Mouse (Mus musculus): ENCODE results near the gene Bmpr1b. TPM values are rescaled to one million over a fixed set of nuclear protein-coding genes. Genes with fewer than 3 reads are reported as not detected.

Bmpr1b gene
- total RNA-seq, 2 experiments from 2014 or later = 0.22 to 0.24 TPM

GRCm38 (mm10) chr3:142114190-142114589 lies 55.0 kb downstream of the Bmpr1b start:
- DNase-seq = no peak
- intact Hi-C loops (cut with DNase I) = no loop called here

- intact Hi-C loops (cut with DNase I) = no loop called here
- DNase-seq = no peak
These were observed 56.0 kb downstream of the Bmpr1b start for GRCm38 (mm10) chr3:142113208-142113607.

DNA sequence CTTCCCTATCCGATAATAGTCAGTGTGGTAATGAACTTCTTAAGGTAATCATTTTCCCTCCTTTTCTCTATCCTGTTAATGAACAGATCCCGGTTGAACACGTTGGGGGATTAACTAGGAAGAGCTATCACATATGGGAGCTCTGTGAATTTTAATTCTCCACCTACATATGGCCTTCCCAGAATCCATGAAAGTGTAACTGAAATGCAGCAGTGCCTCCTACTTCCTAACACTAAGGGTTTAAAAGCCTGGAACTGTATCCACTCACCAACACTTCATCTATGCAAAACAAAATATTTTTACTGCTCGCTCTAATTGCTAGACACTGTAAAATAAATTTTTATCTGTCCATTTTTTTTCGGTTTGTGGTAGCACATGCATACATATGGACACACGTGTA lies 63.0 kb downstream of the Bmpr1b start:
- no peak for DNase-seq
- intact Hi-C loops (cut with DNase I) = no loop called here

DNA sequence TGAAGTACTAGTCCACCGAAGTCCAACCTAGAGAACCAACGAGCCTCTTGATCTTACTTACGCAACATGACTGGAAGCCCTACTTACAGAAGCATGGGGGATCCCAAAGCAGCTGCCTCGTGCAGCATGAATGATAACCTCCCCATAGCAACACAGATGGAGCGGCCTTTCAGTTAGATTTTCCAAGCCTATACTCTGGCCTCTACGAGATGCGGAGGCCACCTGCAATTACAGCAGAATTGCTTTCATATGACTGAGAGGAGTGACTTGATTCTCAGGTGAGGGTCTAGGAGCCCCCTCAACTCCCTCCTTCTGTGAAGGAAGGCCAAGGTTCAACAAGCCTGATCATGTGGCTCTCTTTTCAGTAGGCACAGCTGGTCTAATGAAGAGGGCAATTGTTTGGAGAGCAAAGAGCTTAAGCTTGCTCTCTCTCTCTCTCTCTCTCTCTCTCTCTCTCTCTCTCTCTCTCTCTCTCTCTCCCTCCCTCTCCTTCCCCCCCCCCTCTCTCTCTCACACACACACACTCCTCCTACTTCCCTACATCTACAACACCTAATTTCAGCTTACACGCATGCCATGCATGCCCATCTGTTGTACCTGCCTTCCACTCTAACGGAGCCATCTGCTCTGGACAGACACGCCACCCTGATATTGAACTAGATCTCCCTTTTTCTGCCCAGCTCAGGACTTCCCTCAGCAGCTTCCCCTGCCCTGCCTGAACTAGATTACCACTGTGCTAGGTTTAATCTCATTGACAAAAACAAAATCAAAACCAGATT lies 65.0 kb downstream of the Bmpr1b start:
- intact Hi-C loops (cut with DNase I) = no loop called here
- DNase-seq = no peak

GRCm38 (mm10) chr3:142103622-142104021 lies 65.6 kb downstream of the Bmpr1b start:
- no peak for DNase-seq
- intact Hi-C loops (cut with DNase I) = no loop called here

- DNase-seq = no peak
- intact Hi-C loops (cut with DNase I) = no loop called here
These were observed 70.1 kb downstream of the Bmpr1b start for GRCm38 (mm10) chr3:142099151-142099550.

- no peak for DNase-seq
- intact Hi-C loops (cut with DNase I) = no loop called here
These were observed 75.2 kb downstream of the Bmpr1b start for GRCm38 (mm10) chr3:142094049-142094448.

GRCm38 (mm10) chr3:142089684-142090083 lies 79.5 kb downstream of the Bmpr1b start:
- no peak for DNase-seq
- intact Hi-C loops (cut with DNase I) = no loop called here

- intact Hi-C loops (cut with DNase I) = no loop called here
These were observed 83.3 kb downstream of the Bmpr1b start for GRCm38 (mm10) chr3:142085938-142086337.

GRCm38 (mm10) chr3:142084091-142084490 lies 85.1 kb downstream of the Bmpr1b start:
- DNase-seq = no peak
- intact Hi-C loops (cut with DNase I) = no loop called here

More at GRCm38 (mm10) chr3:142085938-142086337, 83.3 kb downstream of the Bmpr1b start:
- no peak for DNase-seq

DNA sequence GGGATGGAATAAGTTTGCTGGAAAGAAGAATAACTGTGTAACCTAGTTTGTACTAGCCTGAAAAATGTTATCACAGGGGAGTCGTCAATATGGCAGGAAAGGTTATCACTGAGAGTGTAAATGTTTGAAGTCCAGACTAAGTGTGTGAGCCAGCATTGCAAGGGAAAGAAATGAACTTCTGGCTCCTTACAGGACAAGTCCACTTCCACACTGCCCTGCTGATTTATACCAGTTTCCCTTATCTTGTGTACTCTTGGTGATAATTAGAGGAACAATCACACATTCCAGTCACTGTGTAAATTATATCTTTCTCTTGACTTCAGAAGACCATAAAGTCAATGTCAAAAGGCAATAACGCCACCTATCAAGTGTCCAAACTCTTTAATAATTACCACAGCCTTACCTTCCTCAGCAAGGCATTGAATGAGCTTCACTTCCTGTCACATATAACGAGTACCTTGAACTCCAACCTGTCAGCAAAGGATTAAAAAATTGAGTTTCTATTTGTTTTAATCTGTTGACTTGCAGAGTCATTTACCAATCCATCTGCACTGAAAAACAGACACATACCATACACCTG lies 91.4 kb downstream of the Bmpr1b start:
- DNase-seq = no peak
- intact Hi-C loops (cut with DNase I) = no loop called here

GRCm38 (mm10) chr3:142071601-142072000 lies 97.6 kb downstream of the Bmpr1b start:
- DNase-seq = no peak
- intact Hi-C loops (cut with DNase I) = no loop called here

DNA sequence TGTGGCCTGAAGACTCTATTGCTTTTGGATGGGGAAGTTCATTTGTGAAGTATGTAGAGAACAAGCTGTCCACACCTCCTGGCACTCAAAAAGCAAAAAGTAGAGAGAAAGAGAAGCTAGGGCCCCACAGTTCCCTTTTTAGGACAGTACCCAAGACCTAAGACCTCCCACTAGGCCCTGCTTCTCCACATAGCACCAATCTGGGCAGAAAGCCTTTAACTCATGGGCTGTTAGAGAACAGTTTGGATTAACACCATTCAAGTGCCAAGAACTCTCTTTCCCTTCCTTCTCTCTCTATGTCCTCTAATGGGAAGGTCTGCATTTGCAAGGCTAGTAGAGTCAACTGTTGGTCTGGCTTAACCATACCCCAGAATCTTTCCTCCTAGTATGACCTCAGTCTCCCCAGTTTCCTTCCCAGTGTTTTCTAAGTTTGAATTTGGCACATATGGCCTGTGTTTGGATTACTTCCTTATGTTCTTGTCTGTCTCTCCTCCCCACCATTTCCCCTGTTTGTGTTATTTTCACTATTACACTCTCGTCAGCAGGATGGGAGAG lies 102.4 kb downstream of the Bmpr1b start:
- no peak for DNase-seq
- intact Hi-C loops (cut with DNase I) = no loop called here

DNA sequence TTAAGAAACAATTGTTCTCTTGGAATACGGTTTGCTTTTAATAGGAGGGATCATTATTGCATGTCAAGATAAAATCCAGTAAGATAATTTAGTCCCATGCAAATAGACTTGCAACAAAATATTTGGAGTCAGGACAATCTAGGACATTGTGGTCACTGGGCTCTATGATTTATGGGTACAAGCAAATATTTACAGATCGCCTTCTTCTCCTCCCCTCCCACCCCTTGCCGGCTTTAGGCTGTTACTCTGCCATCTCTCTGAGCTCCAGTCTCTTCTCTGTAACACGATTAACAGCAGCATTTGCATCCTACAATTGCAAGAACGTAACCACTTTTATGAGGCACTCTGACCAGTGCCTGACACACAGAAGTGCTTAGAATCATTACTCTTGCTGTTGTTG lies 104.1 kb downstream of the Bmpr1b start:
- intact Hi-C loops (cut with DNase I) = no loop called here

GRCm38 (mm10) chr3:142063536-142064226 lies 105.5 kb downstream of the Bmpr1b start:
- DNase-seq = no peak
- intact Hi-C loops (cut with DNase I) = no loop called here

More for the DNA sequence above, 104.1 kb downstream of the Bmpr1b start:
- no peak for DNase-seq

- intact Hi-C loops (cut with DNase I) = no loop called here
- DNase-seq = no peak
These were observed 108.0 kb downstream of the Bmpr1b start for GRCm38 (mm10) chr3:142061267-142061666.

DNA sequence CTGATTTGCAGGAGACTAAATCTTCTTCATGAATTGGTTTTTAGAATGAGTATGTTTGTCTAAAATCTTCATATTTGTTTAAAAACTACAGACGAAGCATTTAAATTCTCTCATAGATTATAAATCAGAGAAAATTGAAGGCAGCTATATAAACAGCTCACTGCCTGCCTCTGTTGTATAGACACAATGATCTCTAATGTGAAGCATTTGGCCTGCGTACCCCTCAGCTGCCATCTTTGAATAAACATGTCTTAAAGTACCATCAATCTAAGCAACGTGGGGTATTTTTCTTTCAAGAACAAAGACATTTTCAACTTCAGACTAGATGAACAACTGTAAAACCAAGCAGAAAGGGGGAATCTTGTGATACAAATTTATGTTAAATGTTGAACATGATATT lies 109.3 kb downstream of the Bmpr1b start:
- no peak for DNase-seq
- intact Hi-C loops (cut with DNase I) = no loop called here

GRCm38 (mm10) chr3:142050681-142051080 lies 118.5 kb downstream of the Bmpr1b start:
- DNase-seq = no peak
- intact Hi-C loops (cut with DNase I) = no loop called here

DNA sequence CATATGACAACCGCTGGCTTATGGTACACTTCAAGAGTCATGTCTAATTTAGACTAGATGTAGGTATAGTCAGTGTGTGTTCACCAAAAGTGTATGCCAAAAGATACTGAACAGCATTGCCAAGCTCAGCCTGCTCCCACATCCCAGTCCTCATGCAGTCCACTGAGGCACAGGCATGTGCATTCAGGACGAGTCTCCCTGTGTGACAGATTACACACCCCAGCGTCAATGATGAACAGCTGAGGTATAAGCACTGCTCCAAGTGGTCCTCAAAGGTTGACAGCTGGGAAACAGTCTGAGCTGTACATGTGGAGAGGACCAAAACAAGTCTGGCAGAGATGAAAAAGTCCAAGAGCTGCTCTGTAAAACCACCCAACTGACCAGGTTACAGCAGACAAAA lies 119.6 kb downstream of the Bmpr1b start:
- intact Hi-C loops (cut with DNase I) = loop anchor here (10.0 kb wide), 2 partner anchors 165 to 425 kb away; no protein-coding TSS in a partner anchor
- no peak for DNase-seq

GRCm38 (mm10) chr3:142049093-142049492 lies 120.1 kb downstream of the Bmpr1b start:
- intact Hi-C loops (cut with DNase I) = loop anchor here (10.0 kb wide), 2 partner anchors 164 to 426 kb away; no protein-coding TSS in a partner anchor
- no peak for DNase-seq

GRCm38 (mm10) chr3:142048493-142048892 lies 120.7 kb downstream of the Bmpr1b start:
- no peak for DNase-seq
- intact Hi-C loops (cut with DNase I) = loop anchor here (10.0 kb wide), 2 partner anchors 164 to 426 kb away; no protein-coding TSS in a partner anchor
